Mouse (Mus musculus) forebrain, embryonic 10.5 days (tissue): ENCODE measurements at regions not wholly inside any gene's neighbourhood (a gene's known extent, or its start where the extent isn't known, plus 50 kb on each side); places are given as distances from the start of the nearest gene placed in this dataset.
"Not testable (repeated sequence)": the region's sequence is repeated elsewhere in the genome, so short reads cannot be mapped to it uniquely, and the experiment has no call there.

Experiments used
- DNase-seq: peaks from one replicate; pipeline ENCODE4 v3.0.0-alpha.2; 2017; ENCODE audit warnings: low spot score; ENCODE audit errors: extremely low spot score
- H3K27ac ChIP-seq: fragments of 300-500 bp; sonication (generic); 2 replicates; pipeline ENCODE4 v1.5.1; 2016; ENCODE audit warnings: mild to moderate bottlenecking
- H3K27me3 ChIP-seq: fragments of 300-500 bp; sonication (generic); 2 replicates; pipeline ENCODE4 v1.6.1; 2016; ENCODE audit warnings: mild to moderate bottlenecking; ENCODE audit not compliant: poor library complexity, severe bottlenecking
- H3K36me3 ChIP-seq: fragments of 300-500 bp; sonication (generic); replicated peaks from 2 replicates; pipeline ENCODE4 v1.6.1; 2016; ENCODE audit warnings: mild to moderate bottlenecking, moderate library complexity
- H3K4me1 ChIP-seq: fragments of 300-500 bp; sonication (generic); 2 replicates; pipeline ENCODE4 v1.6.1; 2016
- H3K4me3 ChIP-seq: fragments of 300-500 bp; sonication (generic); 2 replicates; pipeline ENCODE4 v1.5.1; 2016; ENCODE audit warnings: mild to moderate bottlenecking, moderate library complexity
- H3K9me3 ChIP-seq: fragments of 300-500 bp; sonication (generic); 2 replicates; pipeline ENCODE4 v1.6.1; 2016; ENCODE audit warnings: mild to moderate bottlenecking, moderate library complexity
- WGBS: fragments of 180-500 bp; shearing (Covaris S2); methylation state at CpG from one replicate; pipeline ENCODE4 v1.1.7; 2016; 5-methylcytosine and 5-hydroxymethylcytosine counted together

DNA sequence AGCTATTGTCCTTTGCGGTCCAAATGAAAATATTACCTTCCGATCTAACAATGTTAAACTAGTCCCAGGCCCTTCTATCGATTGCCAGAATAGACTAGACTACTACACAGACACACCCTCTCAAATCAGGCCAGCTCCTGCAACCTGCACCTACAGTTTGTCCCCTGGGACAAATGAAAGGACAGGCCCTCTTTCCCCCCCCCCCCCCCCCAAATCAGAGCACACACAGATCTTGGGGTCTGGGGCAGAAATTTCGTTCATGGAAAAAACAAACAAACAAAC lies 77.8 kb downstream of the BC107364 start:
- H3K27me3 ChIP-seq, H3K4me1 ChIP-seq, H3K27ac ChIP-seq, H3K36me3 ChIP-seq, H3K4me3 ChIP-seq, H3K9me3 ChIP-seq, DNase-seq: not testable (repeated sequence)
- no CpG with 5 or more reads among the region's 4 CpGs for WGBS

GRCm38 (mm10) chr3:96373600-96374342 lies 78.3 kb downstream of the BC107364 start:
- H3K4me3 ChIP-seq, H3K36me3 ChIP-seq, H3K9me3 ChIP-seq, H3K27me3 ChIP-seq, H3K27ac ChIP-seq, DNase-seq, H3K4me1 ChIP-seq: not testable (repeated sequence)
- WGBS, result 17% methylated on average over 2 of the region's 43 CpGs

GRCm38 (mm10) chr3:96362581-96362980 lies 68.8 kb upstream of the Fcgr1 start:
- H3K4me1 ChIP-seq, H3K4me3 ChIP-seq, H3K36me3 ChIP-seq, H3K27ac ChIP-seq: not testable (repeated sequence)
- Histone ChIP-seq H3K9me3 (peaks cover 11% of the 10 kb centered on the region; the same call in 1 of the 2 replicates), H3K27me3 (peaks cover 21% of the 10 kb centered on the region)
- WGBS, result 44% methylated on average over 10 of the region's 10 CpGs
- DNase-seq, result peak; percentile 13

DNA sequence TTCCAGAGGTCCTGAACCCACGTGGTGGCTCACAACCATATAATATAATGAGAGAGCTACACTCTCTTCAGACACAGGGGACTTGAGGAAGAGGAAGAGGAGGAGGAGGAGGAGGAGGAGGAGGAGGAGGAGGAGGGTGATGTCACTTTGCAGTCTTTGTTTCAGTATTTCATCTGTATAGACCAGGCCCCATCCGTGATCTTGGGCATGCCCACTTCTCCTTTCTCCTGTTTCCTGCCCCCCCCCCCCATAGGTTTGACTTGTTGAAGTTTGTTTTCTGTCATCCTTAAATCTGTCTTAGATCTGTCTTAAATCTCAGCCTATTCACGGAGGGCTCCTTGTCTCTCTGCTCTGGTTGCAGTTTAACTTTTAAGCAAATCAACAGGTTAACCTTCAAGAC lies 67.0 kb upstream of the Fcgr1 start:
- Histone ChIP-seq H3K27ac (no peak overlapping the region), H3K27me3 (peaks cover 21% of the 10 kb centered on the region), H3K9me3 (peaks cover 11% of the 10 kb centered on the region; the same call in 1 of the 2 replicates), H3K36me3 (no peaks in the 10 kb centered on the region), H3K4me1 (no peaks in the 10 kb centered on the region), H3K4me3 (no peak overlapping the region)
- 93% methylated on average over 2 of the region's 3 CpGs for WGBS
- DNase-seq, result peak; percentile 11

GRCm38 (mm10) chr3:96360214-96360536 lies 66.4 kb upstream of the Fcgr1 start:
- H3K4me3 ChIP-seq, H3K4me1 ChIP-seq, H3K36me3 ChIP-seq, H3K27ac ChIP-seq, DNase-seq: not testable (repeated sequence)
- Histone ChIP-seq H3K27me3 (peaks cover 21% of the 10 kb centered on the region), H3K9me3 (peaks cover 11% of the 10 kb centered on the region; the same call in 1 of the 2 replicates)
- whole genome bisulfite sequencing, result 5% methylated on average over 2 of the region's 21 CpGs

DNA sequence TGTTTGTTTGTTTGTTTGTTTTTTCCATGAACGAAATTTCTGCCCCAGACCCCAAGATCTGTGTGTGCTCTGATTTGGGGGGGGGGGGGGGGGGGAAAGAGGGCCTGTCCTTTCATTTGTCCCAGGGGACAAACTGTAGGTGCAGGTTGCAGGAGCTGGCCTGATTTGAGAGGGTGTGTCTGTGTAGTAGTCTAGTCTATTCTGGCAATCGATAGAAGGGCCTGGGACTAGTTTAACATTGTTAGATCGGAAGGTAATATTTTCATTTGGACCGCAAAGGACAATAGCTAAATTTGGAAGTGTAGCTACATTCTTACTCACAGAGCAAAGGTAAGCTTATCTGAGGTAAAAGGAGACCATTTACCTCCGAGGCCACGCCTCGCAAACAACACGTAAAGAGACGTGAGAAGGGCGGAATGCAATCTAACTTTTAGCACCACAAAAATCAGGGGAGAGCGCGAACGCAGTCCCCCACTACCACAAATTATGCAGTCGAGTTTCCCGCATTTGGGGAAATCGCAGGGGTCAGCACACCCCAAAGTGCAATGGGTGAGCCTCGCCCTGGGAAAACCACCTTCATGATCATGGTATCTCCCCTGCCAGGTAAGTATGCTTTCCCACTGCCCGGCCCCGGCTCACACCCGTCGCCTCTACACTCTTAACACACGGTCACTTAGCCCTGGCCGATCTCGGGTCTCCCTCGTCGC lies 65.9 kb upstream of the Fcgr1 start:
- H3K27ac ChIP-seq, H3K4me1 ChIP-seq, DNase-seq, H3K4me3 ChIP-seq, H3K36me3 ChIP-seq: not testable (repeated sequence)
- no CpG with 5 or more reads among the region's 26 CpGs for WGBS
- peaks cover 11% of the 10 kb centered on the region; the same call in 1 of the 2 replicates for H3K9me3 ChIP-seq
- peaks cover 21% of the 10 kb centered on the region for H3K27me3 ChIP-seq

- not testable (repeated sequence) for DNase-seq, H3K27me3 ChIP-seq, H3K4me3 ChIP-seq, H3K9me3 ChIP-seq, H3K36me3 ChIP-seq, H3K4me1 ChIP-seq, H3K27ac ChIP-seq
- WGBS, result no CpG with 5 or more reads among the region's 6 CpGs
These were observed 57.9 kb upstream of the Fcgr1 start for GRCm38 (mm10) chr3:96351623-96352022.

DNA sequence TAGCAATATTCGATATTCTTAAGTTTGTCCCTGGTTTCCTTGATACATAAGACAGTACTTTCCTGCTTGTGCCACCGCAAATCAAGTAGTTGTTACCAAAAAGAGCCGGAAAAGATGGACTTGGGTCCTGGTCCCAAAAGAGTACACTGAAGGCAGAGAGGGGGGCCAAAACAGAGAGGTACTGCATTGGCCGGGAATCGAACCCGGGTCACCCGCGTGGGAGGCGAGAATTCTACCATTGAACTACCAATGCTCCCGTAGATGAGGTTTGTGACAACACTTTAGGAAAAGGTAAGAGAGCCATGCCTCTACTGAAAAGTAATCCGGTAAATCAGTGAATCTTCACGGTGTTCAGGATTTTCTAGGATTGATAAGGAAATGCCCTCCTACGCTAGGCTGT lies 57.2 kb upstream of the Fcgr1 start:
- H3K27me3 ChIP-seq, H3K36me3 ChIP-seq: not testable (repeated sequence)

GRCm38 (mm10) chr3:96346543-96346942 lies 52.8 kb upstream of the Fcgr1 start:
- no CpG with 5 or more reads among the region's 17 CpGs for WGBS
- peaks cover 38% of the 10 kb centered on the region for H3K27me3 ChIP-seq
- not testable (repeated sequence) for H3K4me3 ChIP-seq, DNase-seq, H3K36me3 ChIP-seq, H3K4me1 ChIP-seq, H3K27ac ChIP-seq, H3K9me3 ChIP-seq

More for the DNA sequence above, 57.2 kb upstream of the Fcgr1 start:
- DNase-seq, H3K9me3 ChIP-seq, H3K27ac ChIP-seq, H3K4me1 ChIP-seq, H3K4me3 ChIP-seq: not testable (repeated sequence)
- no CpG with 5 or more reads among the region's 13 CpGs for WGBS

GRCm38 (mm10) chr3:96343471-96344120 lies 49.8 kb upstream of the Fcgr1 start:
- no peaks in the 10 kb centered on the region for H3K9me3 ChIP-seq
- H3K4me3 ChIP-seq, result peak overlapping the region; percentile 40
- H3K36me3 ChIP-seq, result no peaks in the 10 kb centered on the region
- WGBS, result 1% methylated on average over 27 of the region's 27 CpGs
- peak; percentile 18 for DNase-seq
- peaks cover 15% of the 10 kb centered on the region for H3K4me1 ChIP-seq
- H3K27me3 ChIP-seq, result peaks cover 64% of the 10 kb centered on the region
- H3K27ac ChIP-seq, result no peak overlapping the region
